Mouse (Mus musculus): ENCODE measurements at regions not wholly inside any gene's neighbourhood (a gene's known extent, or its start where the extent isn't known, plus 50 kb on each side); places are given as distances from the start of the nearest gene placed in this dataset.
"Not testable (repeated sequence)": the region's sequence is repeated elsewhere in the genome, so short reads cannot be mapped to it uniquely, and the experiment has no call there.

GRCm38 (mm10) chr15:32749971-32750370, 505.4 kb downstream of the Sema5a start:
- no peaks in the 10 kb centered on the region for H3K4me1 ChIP-seq (ENCODE audit: control insufficient read depth, insufficient read depth, insufficient read length, low read length)
- 68% methylated on average over 2 of the region's 2 CpGs for WGBS
- H3K4me3 ChIP-seq (ENCODE audit: low read depth, low read length): no peak overlapping the region
- TF ChIP-seq CTCF (IDR thresholded peaks at IDR 0.05; ENCODE audit: extremely low read depth, insufficient read length, insufficient replicate concordance, low read depth, low read length) (no peak), POLR2A (IDR thresholded peaks at IDR 0.05; ENCODE audit: low read depth, low read length) (no peak)
- no peak overlapping the region for H3K27ac ChIP-seq (ENCODE audit: insufficient read depth, low read depth, low read length)
- H3K27me3 ChIP-seq (ENCODE audit: control insufficient read depth, insufficient read depth, low read length): no peaks in the 10 kb centered on the region
- no peaks in the 10 kb centered on the region for H3K36me3 ChIP-seq (ENCODE audit: control insufficient read depth, insufficient read depth, low read length)

DNA sequence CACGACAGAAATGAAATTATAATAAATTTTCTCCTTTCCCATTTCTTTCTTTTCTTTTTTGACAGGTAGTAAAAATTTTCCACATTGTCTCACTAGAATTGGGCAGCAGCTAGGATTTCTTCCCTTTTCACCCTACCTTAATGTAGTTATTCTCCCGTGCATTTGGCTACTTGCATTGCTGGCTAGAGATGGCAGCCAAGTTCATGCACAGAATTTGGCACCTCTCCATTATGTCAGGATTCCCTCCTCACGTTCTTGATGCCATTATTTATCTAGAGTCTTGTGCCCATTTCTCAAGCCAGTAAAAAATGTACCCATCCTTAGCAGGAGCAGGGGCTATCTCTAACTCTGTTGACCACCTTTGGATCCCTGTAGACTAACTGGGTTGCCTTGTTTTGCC, 507.4 kb downstream of the Sema5a start:
- Histone ChIP-seq H3K36me3 (ENCODE audit: control insufficient read depth, insufficient read depth, low read length) (no peaks in the 10 kb centered on the region), H3K27me3 (ENCODE audit: control insufficient read depth, insufficient read depth, low read length) (no peaks in the 10 kb centered on the region), H3K4me3 (ENCODE audit: low read depth, low read length) (no peak overlapping the region), H3K4me1 (ENCODE audit: control insufficient read depth, insufficient read depth, insufficient read length, low read length) (no peaks in the 10 kb centered on the region), H3K27ac (ENCODE audit: insufficient read depth, low read depth, low read length) (no peak overlapping the region)
- WGBS: 41% methylated on average over 3 of the region's 3 CpGs
- TF ChIP-seq POLR2A (IDR thresholded peaks at IDR 0.05; ENCODE audit: low read depth, low read length) (no peak), CTCF (IDR thresholded peaks at IDR 0.05; ENCODE audit: extremely low read depth, insufficient read length, insufficient replicate concordance, low read depth, low read length) (no peak)

DNA sequence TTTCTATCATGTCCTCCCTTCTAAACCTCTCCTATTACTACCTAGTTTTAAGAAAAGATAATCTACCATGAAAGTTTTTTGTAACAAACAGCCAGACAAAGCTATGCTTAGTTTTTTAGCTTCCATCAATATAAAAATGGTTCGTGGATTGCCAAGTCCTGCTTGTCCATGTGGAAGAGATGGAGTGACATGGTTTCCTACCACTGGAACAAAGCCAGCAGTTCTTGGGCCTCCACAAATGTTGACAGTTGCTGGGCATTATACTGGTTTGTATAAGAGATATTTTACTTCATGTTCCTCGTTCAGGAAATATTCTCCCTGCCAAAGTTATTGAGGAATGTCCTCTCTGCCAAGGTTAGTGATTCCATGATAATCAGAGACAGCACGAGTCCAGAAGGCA, 515.5 kb downstream of the Sema5a start:
- Histone ChIP-seq H3K4me3 (ENCODE audit: low read depth, low read length) (no peak overlapping the region), H3K27ac (ENCODE audit: insufficient read depth, low read depth, low read length) (no peak overlapping the region), H3K27me3 (ENCODE audit: control insufficient read depth, insufficient read depth, low read length) (no peaks in the 10 kb centered on the region), H3K4me1 (ENCODE audit: control insufficient read depth, insufficient read depth, insufficient read length, low read length) (no peaks in the 10 kb centered on the region), H3K36me3 (ENCODE audit: control insufficient read depth, insufficient read depth, low read length) (no peaks in the 10 kb centered on the region)
- TF ChIP-seq CTCF (IDR thresholded peaks at IDR 0.05; ENCODE audit: extremely low read depth, insufficient read length, insufficient replicate concordance, low read depth, low read length) (no peak), POLR2A (IDR thresholded peaks at IDR 0.05; ENCODE audit: low read depth, low read length) (no peak)
- 51% methylated on average over 3 of the region's 3 CpGs for WGBS

DNA sequence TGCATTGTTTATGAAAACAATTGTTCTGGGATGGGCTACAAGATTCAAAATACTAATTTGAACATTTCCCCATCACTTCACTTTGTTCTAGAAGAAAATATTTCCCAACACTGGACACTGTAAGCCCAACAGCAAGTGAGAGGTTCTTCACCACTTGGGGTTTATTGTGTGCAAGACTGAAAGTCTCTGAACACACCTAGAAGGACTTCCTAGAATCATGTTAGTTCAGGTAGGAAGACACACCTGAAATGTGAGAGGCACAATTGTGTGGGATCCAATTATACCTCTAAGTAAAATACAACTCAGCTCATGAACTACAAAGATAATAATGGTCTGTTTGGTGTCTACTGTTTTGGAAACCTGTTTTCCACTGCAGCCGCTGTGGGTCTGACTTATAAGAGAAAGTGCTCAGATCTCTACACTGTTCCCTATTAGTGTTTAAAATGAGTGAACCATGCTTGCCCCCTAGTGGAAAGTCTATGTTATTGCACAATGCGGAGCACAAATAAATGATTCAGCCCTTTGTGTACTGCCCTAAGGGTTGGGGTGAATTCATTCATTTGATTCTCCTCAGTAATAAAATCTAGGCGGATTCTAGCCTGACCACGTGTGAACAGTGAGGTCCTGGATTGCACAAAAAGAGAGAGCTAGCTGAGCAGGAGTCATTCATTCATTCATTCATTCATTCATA, 521.5 kb downstream of the Sema5a start:
- Histone ChIP-seq H3K4me3 (ENCODE audit: low read depth, low read length) (no peak overlapping the region), H3K36me3 (ENCODE audit: control insufficient read depth, insufficient read depth, low read length) (no peaks in the 10 kb centered on the region), H3K27ac (ENCODE audit: insufficient read depth, low read depth, low read length) (no peak overlapping the region), H3K4me1 (ENCODE audit: control insufficient read depth, insufficient read depth, insufficient read length, low read length) (no peaks in the 10 kb centered on the region), H3K27me3 (ENCODE audit: control insufficient read depth, insufficient read depth, low read length) (no peaks in the 10 kb centered on the region)
- TF ChIP-seq POLR2A (IDR thresholded peaks at IDR 0.05; ENCODE audit: low read depth, low read length): no peak
- WGBS: 5% methylated on average over 4 of the region's 4 CpGs

GRCm38 (mm10) chr15:32766746-32767471, 522.3 kb downstream of the Sema5a start:
- H3K4me1 ChIP-seq (ENCODE audit: control insufficient read depth, insufficient read depth, insufficient read length, low read length): no peaks in the 10 kb centered on the region
- no peaks in the 10 kb centered on the region for H3K27me3 ChIP-seq (ENCODE audit: control insufficient read depth, insufficient read depth, low read length)
- H3K4me3 ChIP-seq (ENCODE audit: low read depth, low read length): no peak overlapping the region
- 36% methylated on average over 4 of the region's 5 CpGs for WGBS
- TF ChIP-seq CTCF (IDR thresholded peaks at IDR 0.05; ENCODE audit: extremely low read depth, insufficient read length, insufficient replicate concordance, low read depth, low read length) (no peak), POLR2A (IDR thresholded peaks at IDR 0.05; ENCODE audit: low read depth, low read length) (no peak)
- H3K27ac ChIP-seq (ENCODE audit: insufficient read depth, low read depth, low read length): no peak overlapping the region
- no peaks in the 10 kb centered on the region for H3K36me3 ChIP-seq (ENCODE audit: control insufficient read depth, insufficient read depth, low read length)

GRCm38 (mm10) chr15:32778226-32778598, 533.6 kb downstream of the Sema5a start:
- H3K4me3 ChIP-seq (ENCODE audit: low read depth, low read length): not testable (repeated sequence)
- whole genome bisulfite sequencing: 21% methylated on average over 5 of the region's 5 CpGs

GRCm38 (mm10) chr15:32778599-32779273, 534.1 kb downstream of the Sema5a start:
- H3K4me3 ChIP-seq (ENCODE audit: low read depth, low read length): peak overlapping the region; percentile 67
- 4% methylated on average over 34 of the region's 34 CpGs for WGBS

More at GRCm38 (mm10) chr15:32778226-32778598, 533.6 kb downstream of the Sema5a start:
- H3K27me3 ChIP-seq (ENCODE audit: control insufficient read depth, insufficient read depth, low read length); H3K36me3 ChIP-seq (ENCODE audit: control insufficient read depth, insufficient read depth, low read length); H3K27ac ChIP-seq (ENCODE audit: insufficient read depth, low read depth, low read length); H3K4me1 ChIP-seq (ENCODE audit: control insufficient read depth, insufficient read depth, insufficient read length, low read length): not testable (repeated sequence)

GRCm38 (mm10) chr15:32779274-32779615, 534.6 kb downstream of the Sema5a start:
- not testable (repeated sequence) for H3K27ac ChIP-seq (ENCODE audit: insufficient read depth, low read depth, low read length); H3K27me3 ChIP-seq (ENCODE audit: control insufficient read depth, insufficient read depth, low read length); H3K4me1 ChIP-seq (ENCODE audit: control insufficient read depth, insufficient read depth, insufficient read length, low read length); H3K36me3 ChIP-seq (ENCODE audit: control insufficient read depth, insufficient read depth, low read length)
- 13% methylated on average over 11 of the region's 11 CpGs for WGBS
- H3K4me3 ChIP-seq (ENCODE audit: low read depth, low read length): peak overlapping the region; percentile 67

More at GRCm38 (mm10) chr15:32778599-32779273, 534.1 kb downstream of the Sema5a start:
- not testable (repeated sequence) for H3K27ac ChIP-seq (ENCODE audit: insufficient read depth, low read depth, low read length); H3K27me3 ChIP-seq (ENCODE audit: control insufficient read depth, insufficient read depth, low read length); H3K36me3 ChIP-seq (ENCODE audit: control insufficient read depth, insufficient read depth, low read length); H3K4me1 ChIP-seq (ENCODE audit: control insufficient read depth, insufficient read depth, insufficient read length, low read length)

DNA sequence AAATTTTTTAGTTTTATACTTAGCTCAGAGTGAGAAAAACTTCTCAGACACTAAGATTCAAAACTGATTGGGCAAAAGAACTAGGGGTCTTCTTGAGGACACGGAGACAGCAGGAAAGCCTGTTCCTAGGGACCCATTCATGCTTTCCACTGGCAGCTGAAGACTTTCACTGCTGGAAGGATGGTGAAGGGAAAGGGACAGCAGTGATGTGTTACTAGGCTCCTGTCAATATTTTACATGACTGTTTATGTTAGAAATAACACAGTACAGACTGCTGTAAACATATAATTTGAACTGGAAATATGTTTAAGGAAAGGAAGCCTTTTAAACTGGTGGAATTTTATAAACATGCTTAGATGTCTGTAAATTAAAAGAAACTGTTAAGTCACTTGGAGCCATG, 537.0 kb downstream of the Sema5a start:
- H3K4me3 ChIP-seq (ENCODE audit: low read depth, low read length); H3K27me3 ChIP-seq (ENCODE audit: control insufficient read depth, insufficient read depth, low read length); H3K36me3 ChIP-seq (ENCODE audit: control insufficient read depth, insufficient read depth, low read length); H3K27ac ChIP-seq (ENCODE audit: insufficient read depth, low read depth, low read length); H3K4me1 ChIP-seq (ENCODE audit: control insufficient read depth, insufficient read depth, insufficient read length, low read length): not testable (repeated sequence)
- WGBS: 66% methylated on average over 1 of the region's 1 CpGs
